Mouse (Mus musculus) right cerebral cortex, postnatal 36 days (tissue): ENCODE data around the gene Rbbp9.

ENCODE experiments used
- DNase-seq, 2 experiments: peaks; one replicate each; pipeline ENCODE4 v3.0.0; 2022; ENCODE audit warnings: low spot score in 2 of 2, mixed read lengths in 1 of 2

Gene Rbbp9

DNA sequence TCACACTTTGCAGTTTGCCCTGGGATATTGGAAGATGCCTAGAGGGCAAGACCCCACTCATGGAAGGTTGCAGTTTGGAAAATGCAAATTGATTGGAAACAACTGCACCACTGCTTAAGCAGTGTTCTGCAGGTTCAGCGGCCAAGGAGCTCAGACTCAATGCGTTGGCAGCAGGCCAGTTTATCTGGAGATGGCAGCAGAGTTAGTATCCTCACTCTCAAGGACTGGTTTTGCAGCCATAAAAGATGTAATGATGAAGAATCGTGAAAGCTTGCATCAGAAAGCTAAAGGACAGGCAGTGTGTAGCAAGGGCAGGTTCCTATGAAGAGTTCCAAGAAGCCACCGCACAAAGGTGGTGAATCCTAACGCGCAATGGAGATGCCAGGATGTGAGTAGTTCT is 48.5 kb downstream of the Rbbp9 start:
- DNase-seq = no peak
